Comparison of ENCODE assay signal across 18 mouse cellular contexts in the genomic region with DNA sequence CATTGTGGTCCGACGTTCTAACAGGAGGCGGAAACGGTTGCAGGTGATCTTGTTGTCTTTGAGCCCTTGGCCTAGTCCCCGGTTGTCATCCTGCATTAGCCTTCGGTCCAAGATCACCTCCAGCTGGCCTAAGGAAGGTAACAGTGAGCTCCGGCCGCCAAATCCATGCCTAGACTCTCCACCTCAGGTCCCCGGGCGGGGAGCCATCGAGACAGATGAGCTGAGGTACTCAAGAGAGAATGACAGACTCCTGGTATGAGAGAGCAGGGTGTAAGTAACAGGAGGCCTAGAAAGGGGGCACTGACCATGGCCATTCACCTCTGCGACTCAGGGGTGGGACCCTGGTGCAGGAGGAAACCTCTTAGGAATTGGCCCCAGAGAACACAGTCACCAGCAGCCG. TPM values are rescaled to one million over a fixed set of nuclear protein-coding genes. Genes with fewer than 3 reads are reported as not detected.
DNase-seq lines count a peak whose midpoint lies in the region; ATAC-seq lines count a peak whose summit lies in the region.
"Had no signal": no experiment of that assay in that cellular context is flagged by ENCODE, and none has a peak within 500 bp of the region (broad histone marks: within the 10 kb centered on the region; RNA-seq: fewer than 3 reads in every experiment).

No protein-coding gene starts in this region.

- H3K4me2 ChIP-seq in kidney, embryonic 14.5 days (replicated peaks; ENCODE audit: low read depth, low read length): no peak overlapping the region
- H3K4me2 ChIP-seq: embryonic facial prominence, embryonic 13.5 days; forebrain, embryonic 12.5 days; limb, embryonic 13.5 days had no signal

- H3K4me1 ChIP-seq in kidney, embryonic 14.5 days (ENCODE audit: control insufficient read depth, insufficient read depth, low read length): no peaks in the 10 kb centered on the region
- H3K4me1 ChIP-seq: embryonic facial prominence, embryonic 13.5 days; limb, embryonic 13.5 days had no signal

- H3K9ac ChIP-seq in kidney, embryonic 14.5 days (ENCODE audit: low read depth, low read length): 0 out of 2 replicates have a peak overlapping the region, but pooled peaks have one; percentile 7
- H3K9ac ChIP-seq: embryonic facial prominence, embryonic 13.5 days; limb, embryonic 13.5 days had no signal

- H3K9me3 ChIP-seq in kidney, embryonic 14.5 days (ENCODE audit: control insufficient read depth, low read length): no peaks in the 10 kb centered on the region
- H3K9me3 ChIP-seq: embryonic facial prominence, embryonic 13.5 days; forebrain, embryonic 12.5 days; limb, embryonic 13.5 days had no signal

- 89% methylated on average over 13 of the region's 13 CpGs for WGBS in kidney, embryonic 14.5 days

- peaks cover 76% of the 10 kb centered on the region for H3K36me3 ChIP-seq in kidney, embryonic 14.5 days (ENCODE audit: control insufficient read depth, insufficient read depth, low read length)

- no peak overlapping the region for H3K4me3 ChIP-seq in kidney, embryonic 14.5 days (ENCODE audit: low read length)
- H3K4me3 ChIP-seq: embryonic facial prominence, embryonic 13.5 days; forebrain, embryonic 12.5 days; limb, embryonic 13.5 days had no signal

- H3K27ac ChIP-seq in kidney, embryonic 14.5 days (ENCODE audit: low read depth, low read length): no peak overlapping the region
- H3K27ac ChIP-seq: limb, embryonic 13.5 days had no signal

- H3K27me3 ChIP-seq in kidney, embryonic 14.5 days (ENCODE audit: control insufficient read depth, insufficient read depth, low read length): no peaks in the 10 kb centered on the region
- H3K27me3 ChIP-seq: embryonic facial prominence, embryonic 13.5 days; forebrain, embryonic 12.5 days; limb, embryonic 13.5 days had no signal

- peak; percentile 92 for DNase-seq in heart, adult 11 months
- DNase-seq in heart, adult 18-20 months: no peak
- no peak for DNase-seq in kidney, adult 8-10 months
- peak; percentile 62 for DNase-seq in cerebellum, adult 9-10 months
- peak; percentile 42 for DNase-seq in cerebellum, postnatal 10 days
- DNase-seq in spleen, postnatal 10 days (ENCODE audit: low spot score in 2 of 2): no peak
- DNase-seq: adrenal gland, postnatal 25 days; gastrocnemius, postnatal 10 days; kidney, adult 11 months; kidney, postnatal 36 days; lung, adult 18-20 months; lung, postnatal 4 days; right cerebral cortex, postnatal 14 days; thymus, adult 2 months had no signal

- no peak for ATAC-seq in kidney, embryonic 14.5 days (ENCODE audit: low FRiP score, low TSS enrichment)

RNA-seq across cellular contexts. Expression of a gene that starts 13.4 kb away (rescaled TPM):
- total RNA-seq in heart, adult 18-20 months (2021): 10 to 100 TPM; 32.4 to 35.5 TPM
- 19.9 and 22.4 TPM in 2 replicates for polyA plus RNA-seq in kidney, embryonic 14.5 days (2014; fragmentation: Nextera tagmentation; extraction: Ambion mirVana)

RNA-seq across cellular contexts. Expression of a gene that starts 14.8 kb away (rescaled TPM):
- total RNA-seq in heart, adult 18-20 months (2021): 10 to 100 TPM; 54.6 to 55.7 TPM
- 11.9 and 17.2 TPM in 2 replicates for polyA plus RNA-seq in kidney, embryonic 14.5 days (2014; fragmentation: Nextera tagmentation; extraction: Ambion mirVana)

RNA-seq across cellular contexts. Expression of a gene that starts 15.5 kb away (rescaled TPM):
- 10 to 100 TPM; 15.8 to 16.0 TPM for total RNA-seq in heart, adult 18-20 months (2021)
- 17.8 and 27.8 TPM in 2 replicates for polyA plus RNA-seq in kidney, embryonic 14.5 days (2014; fragmentation: Nextera tagmentation; extraction: Ambion mirVana)

RNA-seq across cellular contexts. Expression of a gene that starts 31.4 kb away (rescaled TPM):
- total RNA-seq in heart, adult 18-20 months (2021): 10 to 100 TPM in 1 of 2 experiments, 1 to 10 TPM in 1; 9.9 to 11.4 TPM
- 10.7 and 11.4 TPM in 2 replicates for polyA plus RNA-seq in kidney, embryonic 14.5 days (2014; fragmentation: Nextera tagmentation; extraction: Ambion mirVana)

RNA-seq across cellular contexts. Expression of a gene that starts 32.1 kb away (rescaled TPM):
- 1 to 10 TPM; 4.7 to 6.8 TPM for total RNA-seq in heart, adult 18-20 months (2021)
- 15.1 and 15.9 TPM in 2 replicates for polyA plus RNA-seq in kidney, embryonic 14.5 days (2014; fragmentation: Nextera tagmentation; extraction: Ambion mirVana)

Comparison
In these comparisons a context has a peak if more than half of its experiments do, and no peak if none do; other contexts are left out.
1. DNase-seq: peak in heart, adult 11 months (single experiment), cerebellum, adult 9-10 months (single experiment) and cerebellum, postnatal 10 days (2 of 2); none in heart, adult 18-20 months (0 of 2), kidney, adult 8-10 months (0 of 2) and spleen, postnatal 10 days (0 of 2).